Mouse (Mus musculus) liver, embryonic 11.5 days (tissue): Measurements from ENCODE around the gene Gpr149. TPM values are rescaled to one million over a fixed set of nuclear protein-coding genes. Genes with fewer than 3 reads are reported as not detected.

Source experiments
- polyA plus RNA-seq: library from polyadenylated mRNA; unstranded; fragments of >200 nt; fragmentation: Nextera tagmentation; extraction: Ambion mirVana; gene quantifications from 2 replicates; pipeline ENCODE4 v1.2.1, GENCODE M21; 2014

The Gpr149 gene
- polyA plus RNA-seq, 1 experiment from 2014 or later = not detected

Other genes starting within 250 kb of the Gpr149 start
- 28.5 and 31.7 TPM in 2 replicates for gene Dhx36, start 98.1 kb downstream of the Gpr149 start, polyA plus RNA-seq